Mouse (Mus musculus) kidney, adult 2 months (tissue): Measurements from ENCODE around the gene Bmper.

Source experiments
- CTCF ChIP-seq: fragments of 200-500 bp; conservative IDR thresholded peaks from 2 replicates; pipeline ENCODE4 v1.5.1; 2011; ENCODE audit warnings: low read depth, mild to moderate bottlenecking, control low read depth, low read length, moderate library complexity, mixed read lengths; ENCODE audit not compliant: insufficient read depth, insufficient read length
- POLR2A ChIP-seq: fragments of 200-500 bp; IDR thresholded peaks from one replicate; pipeline ENCODE4 v1.6.1; 2011; ENCODE audit warnings: low read depth, low read length, control low read depth

DNA sequence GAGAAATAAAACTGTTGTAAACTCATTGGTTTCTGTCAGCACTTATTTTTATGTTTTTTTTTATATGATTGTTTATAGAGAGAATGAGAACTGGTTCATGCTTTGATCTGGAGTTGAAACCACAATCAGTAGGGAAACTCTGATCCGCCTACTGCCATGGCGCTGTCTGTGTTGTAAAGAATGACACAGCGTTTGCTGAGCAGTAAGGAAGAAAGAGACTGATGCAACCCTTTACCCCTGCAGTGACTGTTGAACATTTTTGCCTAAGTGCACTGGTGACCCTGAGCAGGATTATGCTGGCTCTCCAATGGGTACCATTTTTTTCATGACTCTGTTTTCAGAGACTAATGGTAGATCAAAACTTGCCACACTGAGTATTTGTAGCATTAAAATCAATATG, 234.3 kb downstream of the Bmper start:
- TF ChIP-seq CTCF (no peak), POLR2A (no peak)
